Mouse (Mus musculus) lung, embryonic 14.5 days (tissue): ENCODE results near the gene H2al1m. TPM values are rescaled to one million over a fixed set of nuclear protein-coding genes. Genes with fewer than 3 reads are reported as not detected.
"Not testable (repeated sequence)": the region's sequence is repeated elsewhere in the genome, so short reads cannot be mapped to it uniquely, and the experiment has no call there.

ENCODE experiments used
- ATAC-seq: fragments of 200-750 bp; cut with Nextera tagmentation; 2 replicates; pipeline ENCODE4 v1.8.0; 2017; ENCODE audit warnings: mild to moderate bottlenecking, moderate TSS enrichment, moderate library complexity; ENCODE audit not compliant: insufficient read depth
- DNase-seq: peaks from one replicate; pipeline ENCODE4 v3.0.0-alpha.2; 2015
- H3K27ac ChIP-seq: fragments of 300-500 bp; sonication (generic); 2 replicates; pipeline ENCODE4 v1.5.1; 2014; ENCODE audit warnings: low read depth, mild to moderate bottlenecking, moderate library complexity
- H3K27me3 ChIP-seq: fragments of 300-500 bp; sonication (generic); 2 replicates; pipeline ENCODE4 v1.6.1; 2014; ENCODE audit warnings: low read length, control low read depth; ENCODE audit not compliant: insufficient read depth
- H3K36me3 ChIP-seq: fragments of 300-500 bp; sonication (generic); 2 replicates; pipeline ENCODE4 v1.6.1; 2014; ENCODE audit warnings: control low read depth; ENCODE audit not compliant: insufficient read depth
- H3K4me1 ChIP-seq: fragments of 300-500 bp; sonication (generic); 2 replicates; pipeline ENCODE4 v1.6.1; 2014; ENCODE audit warnings: antibody characterized with exemption, control low read depth; ENCODE audit not compliant: insufficient read depth
- H3K4me2 ChIP-seq: fragments of 300-500 bp; sonication (generic); 2 replicates; pipeline ENCODE4 v1.6.1; 2014; ENCODE audit warnings: mild to moderate bottlenecking
- H3K4me3 ChIP-seq: fragments of 300-500 bp; sonication (generic); 2 replicates; pipeline ENCODE4 v1.5.1; 2014; ENCODE audit warnings: low read depth, low read length
- H3K9ac ChIP-seq: fragments of 300-500 bp; sonication (generic); 2 replicates; pipeline ENCODE4 v1.6.1; 2014
- H3K9me3 ChIP-seq: fragments of 300-500 bp; sonication (generic); 2 replicates; pipeline ENCODE4 v1.6.1; 2016; ENCODE audit warnings: low read depth, low read length, control low read depth
- CTCF ChIP-seq: IDR thresholded peaks from 2 replicates; pipeline ENCODE4 v1.5.1; 2016; ENCODE audit warnings: antibody characterized with exemption, low read depth
- WGBS: fragments of 180-500 bp; shearing (Covaris S2); extraction: QIAGEN DNeasy Blood & Tissue Kit; methylation state at CpG from one replicate; pipeline ENCODE4 v1.1.7; 2014; 5-methylcytosine and 5-hydroxymethylcytosine counted together
- polyA plus RNA-seq: library from polyadenylated mRNA; unstranded; fragments of >200 nt; fragmentation: Nextera tagmentation; extraction: Ambion mirVana; gene quantifications from 2 replicates; pipeline ENCODE4 v1.2.1, GENCODE M21; 2014

H2al1m gene
- polyA plus RNA-seq, 1 experiment from 2014 or later: not detected

DNA sequence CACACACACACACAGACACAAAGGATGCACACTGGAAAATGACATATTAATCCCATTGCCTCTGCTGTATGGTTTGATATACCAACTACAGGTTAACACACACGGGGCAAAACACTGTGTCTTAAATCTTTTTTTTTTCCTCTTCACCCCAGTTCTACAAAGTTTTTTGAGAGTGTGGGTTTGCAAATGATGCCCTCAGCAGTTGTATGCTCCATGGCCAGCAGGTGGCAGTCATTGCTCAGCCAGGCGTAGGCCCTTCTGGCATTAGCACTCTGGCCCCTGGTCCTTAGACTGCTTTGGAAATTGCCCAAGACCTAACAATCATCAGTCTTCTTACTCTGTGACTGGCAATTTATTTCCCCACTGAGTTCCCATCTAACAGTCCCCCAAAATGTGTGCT is 49.5 kb downstream of the H2al1m start:
- peak; percentile 9 for DNase-seq
- WGBS: 41% methylated on average over 2 of the region's 2 CpGs
- not testable (repeated sequence) for H3K4me1 ChIP-seq, H3K9ac ChIP-seq, H3K9me3 ChIP-seq, H3K36me3 ChIP-seq, H3K4me3 ChIP-seq, H3K27me3 ChIP-seq, ATAC-seq, H3K4me2 ChIP-seq, H3K27ac ChIP-seq
- peak; percentile 41 for TF ChIP-seq CTCF

Other genes with a start within 250 kb of the H2al1m start
- not detected in 2 replicates for gene Fthl17f, start 220.7 kb upstream of the H2al1m start, polyA plus RNA-seq
- gene 4930402K13Rik, start 179.2 kb upstream of the H2al1m start, polyA plus RNA-seq: not detected in 2 replicates
- 1.1 and 1.4 TPM in 2 replicates for gene Lancl3, start 83.9 kb upstream of the H2al1m start, polyA plus RNA-seq
- 0.25 TPM in 1 of 2 replicates, not detected in the other for gene Gm14862, start 26.9 kb upstream of the H2al1m start, polyA plus RNA-seq
- 2.7 and 3.5 TPM in 2 replicates for gene Xk, start 11.0 kb upstream of the H2al1m start, polyA plus RNA-seq
- gene H2al1k, start 66.9 kb downstream of the H2al1m start, polyA plus RNA-seq: not detected in 2 replicates
- gene Cybb, start 204.0 kb downstream of the H2al1m start, polyA plus RNA-seq: 2.1 and 3.3 TPM in 2 replicates